Mouse (Mus musculus) 3T3-L1 (cell line): ENCODE measurements around the gene Wdr82.
"Not testable (repeated sequence)": the region's sequence is repeated elsewhere in the genome, so short reads cannot be mapped to it uniquely, and the experiment has no call there.

Experiments
- DNase-seq: peaks from one replicate; pipeline ENCODE4 v3.0.0-alpha.2; 2015; ENCODE audit warnings: low read depth, low spot score

Wdr82 gene

GRCm38 (mm10) chr9:106160426-106160825 lies 10.3 kb upstream of the Wdr82 start:
- DNase-seq = no peak

GRCm38 (mm10) chr9:106166709-106167108 lies 4.0 kb upstream of the Wdr82 start:
- DNase-seq = no peak

GRCm38 (mm10) chr9:106167241-106167640 lies 3.5 kb upstream of the Wdr82 start:
- DNase-seq = no peak

GRCm38 (mm10) chr9:106167703-106168102 lies 3.0 kb upstream of the Wdr82 start:
- no peak for DNase-seq

- not testable (repeated sequence) for DNase-seq
Measured at GRCm38 (mm10) chr9:106169006-106169405, 1.7 kb upstream of the Wdr82 start.

- no peak for DNase-seq
Measured at GRCm38 (mm10) chr9:106169917-106170316, 811 bp upstream of the Wdr82 start.

GRCm38 (mm10) chr9:106171346-106172158 lies 824 bp downstream of the Wdr82 start:
- DNase-seq = peak; percentile 64

GRCm38 (mm10) chr9:106172527-106172926 lies 1.8 kb downstream of the Wdr82 start:
- DNase-seq = peak; percentile 37

- no peak for DNase-seq
Measured at GRCm38 (mm10) chr9:106173363-106173762, 2.6 kb downstream of the Wdr82 start.

- DNase-seq = no peak
Measured at GRCm38 (mm10) chr9:106175552-106176200, 4.9 kb downstream of the Wdr82 start.

- DNase-seq = no peak
Measured at GRCm38 (mm10) chr9:106176769-106177168, 6.0 kb downstream of the Wdr82 start.

GRCm38 (mm10) chr9:106177799-106178198 lies 7.1 kb downstream of the Wdr82 start:
- DNase-seq = no peak

- DNase-seq = no peak
Measured at GRCm38 (mm10) chr9:106179454-106179853, 8.7 kb downstream of the Wdr82 start.

- DNase-seq = no peak
Measured at GRCm38 (mm10) chr9:106179964-106180363, 9.2 kb downstream of the Wdr82 start.

- DNase-seq = no peak
Measured at GRCm38 (mm10) chr9:106182146-106182545, 11.4 kb downstream of the Wdr82 start.

GRCm38 (mm10) chr9:106183996-106184395 lies 13.3 kb downstream of the Wdr82 start:
- no peak for DNase-seq

- DNase-seq = no peak
Measured at GRCm38 (mm10) chr9:106191355-106191754, 20.6 kb downstream of the Wdr82 start.

- DNase-seq = no peak
Measured at GRCm38 (mm10) chr9:106192024-106192423, 21.3 kb downstream of the Wdr82 start.

GRCm38 (mm10) chr9:106192998-106193397 lies 22.3 kb downstream of the Wdr82 start:
- DNase-seq = no peak

- no peak for DNase-seq
Measured at GRCm38 (mm10) chr9:106193930-106194807, 23.4 kb downstream of the Wdr82 start.

GRCm38 (mm10) chr9:106195693-106196092 lies 25.0 kb downstream of the Wdr82 start:
- no peak for DNase-seq

GRCm38 (mm10) chr9:106197081-106197713 lies 26.5 kb downstream of the Wdr82 start:
- DNase-seq = no peak
